Mouse (Mus musculus): Measurements from ENCODE around the gene Ahnak2.

Gene Ahnak2

DNA sequence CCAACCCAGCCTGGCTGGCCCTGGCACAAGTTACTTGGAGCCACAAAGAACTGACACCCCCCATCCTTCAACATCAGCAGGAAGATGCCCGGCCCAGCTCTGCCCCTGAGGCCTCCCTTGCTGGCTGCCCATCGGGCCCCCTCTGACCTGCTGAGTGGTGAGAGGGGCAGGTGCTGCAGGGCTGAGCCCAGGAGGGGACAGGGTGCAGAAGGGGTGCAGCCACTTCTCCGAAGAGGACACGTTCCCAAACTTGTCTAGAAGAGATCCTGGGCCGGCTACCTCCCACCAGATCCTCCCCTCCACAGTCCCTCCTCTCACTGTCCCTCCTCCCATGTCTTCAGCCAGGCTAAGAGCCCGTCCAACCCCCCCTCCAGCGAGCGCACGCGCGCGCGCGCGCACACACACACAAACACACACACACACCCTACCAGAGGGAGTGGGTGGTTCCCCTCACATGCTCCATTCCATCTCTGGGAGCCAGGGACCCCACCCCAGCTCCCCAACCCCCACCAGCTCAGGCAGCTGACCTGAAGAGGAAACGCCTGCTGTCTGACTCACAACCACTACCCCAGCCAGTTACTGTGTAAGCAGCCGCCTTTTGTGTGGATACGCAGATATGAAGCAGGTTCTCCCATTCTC is 6.9 kb downstream of the Ahnak2 start:
- DNase-seq: no peak

DNA sequence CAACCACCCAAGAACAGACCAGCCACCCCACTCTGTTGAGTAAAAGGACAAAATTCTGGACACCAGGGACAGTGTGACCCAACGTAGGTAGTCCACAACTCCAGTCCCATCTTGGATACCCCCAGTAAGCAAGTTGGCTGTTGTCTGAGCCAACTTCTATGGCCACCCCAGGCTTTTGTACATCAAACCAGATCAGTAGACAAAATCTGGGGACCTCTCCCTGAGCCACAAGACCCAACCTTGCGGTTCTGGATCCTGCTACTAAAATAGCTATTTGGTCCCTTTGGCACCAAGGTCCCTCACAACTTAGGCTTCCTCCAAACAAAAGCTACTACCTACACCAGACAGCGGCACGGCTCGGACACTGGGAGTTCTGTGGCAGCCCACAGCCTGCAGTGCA is 7.5 kb downstream of the Ahnak2 start:
- DNase-seq: no peak

DNA sequence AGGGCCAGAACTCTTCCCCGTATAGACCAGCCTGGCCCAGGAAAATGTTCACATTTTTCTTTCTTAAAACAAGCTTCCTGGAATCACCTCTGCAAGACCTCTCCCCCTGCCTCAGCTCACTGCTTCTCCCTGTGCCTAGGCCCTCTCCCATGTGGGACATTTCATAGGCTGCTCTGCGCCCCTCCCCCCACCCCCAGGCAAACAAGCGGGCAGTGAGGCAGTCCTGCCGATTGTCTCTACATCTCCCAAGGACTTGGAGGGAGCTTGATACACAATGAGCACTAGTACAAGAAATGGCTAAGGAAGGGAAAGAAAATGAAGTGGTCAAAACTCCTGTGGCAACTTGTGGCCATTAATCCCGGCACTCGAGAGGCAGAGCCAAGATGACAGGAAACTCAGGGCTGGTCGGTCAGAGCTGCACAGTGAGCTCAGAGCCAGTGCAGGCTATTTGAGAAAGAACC is 8.1 kb downstream of the Ahnak2 start:
- DNase-seq: no peak

DNA sequence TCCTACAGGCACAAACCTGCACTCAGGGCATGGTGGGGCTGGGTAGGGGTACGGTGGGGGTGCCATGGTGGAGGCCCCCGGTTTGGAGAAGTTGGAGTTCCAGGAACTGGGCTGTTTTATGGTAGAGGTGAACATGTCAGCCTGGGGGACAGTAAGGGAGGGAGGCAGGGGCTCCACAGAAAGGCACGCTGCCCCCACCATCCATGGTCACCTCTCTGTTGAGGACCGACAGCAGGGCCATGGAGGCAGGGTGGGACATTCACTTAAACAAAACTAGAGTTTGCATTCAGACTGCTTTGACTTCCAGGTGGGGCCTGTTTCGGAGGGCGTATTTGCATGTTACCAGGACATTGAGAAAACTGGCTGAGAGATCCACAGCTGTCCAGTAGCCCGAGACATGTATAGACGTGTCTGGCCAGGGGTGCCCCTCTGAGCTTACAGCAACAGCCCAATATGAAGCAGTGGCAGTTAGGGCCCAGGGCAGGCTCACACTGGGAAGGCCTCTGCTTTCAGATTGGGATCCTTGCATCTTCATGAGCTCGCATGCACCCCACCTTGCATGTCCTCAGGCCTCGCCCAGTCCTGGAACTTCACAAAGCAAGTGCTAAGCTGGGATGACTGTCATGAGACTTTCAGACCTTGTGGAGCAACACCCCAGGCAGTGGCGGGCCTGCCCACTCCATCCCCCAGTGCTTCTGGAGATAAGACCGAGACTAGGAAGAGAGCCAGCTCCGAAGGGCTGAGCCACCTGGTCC is 8.7 kb downstream of the Ahnak2 start:
- DNase-seq: no peak

DNA sequence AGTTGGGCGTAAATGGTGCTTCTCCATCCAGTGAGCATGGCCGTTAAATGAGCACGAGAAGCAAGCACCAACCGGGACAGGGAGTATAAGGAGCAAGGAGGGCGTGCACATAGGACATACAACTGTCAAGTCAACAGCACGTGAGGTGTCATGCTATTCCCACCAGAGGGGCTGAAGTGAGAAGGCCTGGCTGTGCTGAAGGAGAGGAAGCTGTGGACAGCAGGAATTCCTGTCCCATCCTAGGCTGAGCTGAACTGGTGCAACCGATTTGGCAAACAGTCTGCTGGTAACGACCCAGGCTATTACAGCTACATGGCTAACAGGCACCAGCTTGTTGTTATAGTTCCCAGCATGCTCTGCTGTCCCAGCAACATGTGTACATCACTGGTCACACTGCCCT is 11.4 kb downstream of the Ahnak2 start:
- no peak for DNase-seq

DNA sequence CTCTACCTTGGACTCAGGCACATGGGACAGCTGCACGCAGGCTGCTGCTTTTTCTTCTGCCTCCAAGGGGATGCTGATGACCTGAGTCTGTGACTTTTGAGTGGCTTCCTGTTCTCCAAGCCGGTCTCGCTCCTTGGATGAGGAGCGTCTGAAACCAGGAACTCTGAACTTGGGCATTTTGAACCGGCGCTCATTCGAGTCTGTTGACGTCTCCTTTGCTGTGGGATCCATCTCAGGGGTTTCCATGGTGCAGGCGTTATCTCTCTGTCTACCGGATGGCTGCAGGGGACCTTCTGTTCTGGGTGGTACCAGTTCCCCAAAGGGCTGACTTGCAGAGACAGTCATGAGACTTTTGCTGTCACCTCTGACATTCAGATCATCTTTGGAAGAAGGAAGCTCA is 28.0 kb downstream of the Ahnak2 start:
- no peak for DNase-seq

DNA sequence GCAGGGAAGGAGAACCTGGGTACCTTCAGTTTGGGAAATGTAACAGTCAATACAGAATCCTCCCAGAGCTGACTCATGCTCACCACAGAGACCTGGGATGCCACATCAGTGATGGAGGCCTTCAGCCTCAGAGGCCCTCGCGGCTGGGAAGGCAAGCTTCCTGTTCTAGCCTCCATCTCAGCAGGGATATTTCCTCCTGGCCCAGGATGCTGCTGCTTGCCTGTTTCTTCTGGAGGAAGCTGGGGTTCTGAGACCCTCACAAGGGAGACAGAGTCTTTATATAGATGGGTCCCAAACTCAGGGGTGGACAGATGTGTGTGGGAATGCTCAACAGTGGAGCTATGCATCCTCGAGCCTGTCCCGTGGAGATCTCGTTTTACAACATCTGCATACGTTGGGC is 28.4 kb downstream of the Ahnak2 start:
- no peak for DNase-seq

DNA sequence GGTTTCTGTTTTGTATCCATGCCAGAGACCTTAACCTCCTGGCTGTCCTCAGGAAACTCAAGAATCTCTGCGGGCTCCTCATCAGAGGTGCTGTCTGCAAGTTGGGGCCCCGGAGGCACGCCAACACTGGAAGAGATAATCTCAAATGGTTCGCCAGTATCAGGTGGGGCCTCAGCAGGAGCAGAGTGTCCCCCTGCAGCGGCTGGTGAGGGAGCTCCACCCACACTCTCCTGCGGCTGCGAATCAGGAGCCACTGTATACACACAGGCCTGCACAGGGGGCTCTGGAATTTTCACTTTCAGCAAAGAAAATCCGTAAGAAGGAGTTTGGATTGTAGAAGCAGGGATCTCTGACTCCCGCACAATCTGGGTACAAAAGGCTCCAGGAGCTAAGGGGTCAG is 29.1 kb downstream of the Ahnak2 start:
- DNase-seq: no peak

DNA sequence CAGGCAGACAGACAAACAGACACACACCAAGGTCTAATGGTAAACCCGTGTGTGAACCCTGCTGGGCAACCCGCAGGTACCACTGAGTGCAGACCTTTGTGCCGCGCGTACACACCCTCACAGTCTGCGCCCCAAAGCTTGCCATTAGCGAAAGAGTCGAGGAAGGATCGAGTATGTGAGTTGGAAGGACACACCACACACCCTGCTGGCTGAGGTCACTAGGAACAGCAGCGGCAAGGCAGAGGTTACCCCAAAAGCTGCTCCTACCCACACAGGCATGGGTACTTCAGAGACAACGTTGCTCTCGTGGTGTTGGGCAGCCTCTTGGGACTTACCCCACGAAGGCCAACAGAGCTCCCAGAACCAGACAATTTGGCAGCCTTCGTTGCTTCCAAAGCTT is 30.2 kb downstream of the Ahnak2 start:
- no peak for DNase-seq

DNA sequence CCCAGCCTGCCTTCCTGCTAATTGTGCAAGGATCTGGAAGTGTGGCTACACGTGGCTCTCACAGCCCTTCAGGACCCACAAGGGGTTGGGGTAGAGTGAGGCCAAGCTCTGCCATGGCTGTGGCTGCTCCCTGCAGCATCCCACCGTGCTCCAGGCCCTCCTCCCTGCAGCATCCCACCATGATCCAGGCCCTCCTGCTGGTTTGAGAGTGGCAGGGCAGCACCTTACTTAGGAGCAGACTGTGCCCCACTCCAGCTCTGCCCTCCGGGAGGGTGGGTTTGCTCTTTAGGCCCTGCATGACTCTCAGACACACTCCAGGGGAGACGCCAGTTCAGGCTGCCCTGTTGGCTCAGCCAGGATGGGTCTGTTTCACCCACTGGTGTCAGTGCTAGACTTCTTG is 32.1 kb downstream of the Ahnak2 start:
- DNase-seq: no peak

DNA sequence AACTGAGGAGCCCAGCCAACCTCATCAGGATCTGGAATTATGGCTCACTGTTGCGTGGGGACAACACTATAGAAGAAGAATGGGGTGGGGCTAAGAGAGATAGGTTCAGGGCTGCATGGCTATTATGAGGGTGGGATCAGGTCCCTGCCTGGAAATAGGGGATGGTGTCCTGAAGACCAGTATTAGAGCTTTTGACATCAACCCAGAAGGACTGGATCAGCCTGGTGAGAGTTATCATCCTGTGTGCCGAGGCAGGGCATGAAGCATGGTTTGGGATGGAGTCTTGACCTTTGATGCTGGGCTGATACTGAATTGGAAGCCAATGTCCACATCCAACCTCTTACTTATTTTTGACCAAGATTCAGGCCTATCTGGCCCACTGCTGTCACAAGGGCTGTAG is 32.7 kb downstream of the Ahnak2 start:
- no peak for DNase-seq

DNA sequence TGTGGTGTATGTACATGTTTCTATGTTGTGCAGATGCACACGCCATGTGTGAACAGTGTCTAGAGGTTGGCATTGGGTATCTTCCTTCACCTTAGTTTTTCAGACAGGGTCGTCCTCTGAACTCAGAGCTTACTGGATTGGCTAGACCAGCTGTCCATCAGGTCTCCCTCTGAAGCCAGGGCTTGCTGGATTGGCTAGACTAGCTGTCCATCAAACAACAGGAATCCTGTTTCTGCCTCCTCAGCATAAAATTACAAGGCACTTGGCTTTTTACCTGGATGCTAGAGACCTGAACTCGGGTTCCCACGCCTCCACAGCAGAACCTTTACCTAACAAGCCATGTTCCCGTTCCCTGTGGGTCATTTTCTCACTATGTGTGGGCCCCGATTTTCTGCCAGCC is 33.4 kb downstream of the Ahnak2 start:
- no peak for DNase-seq

DNA sequence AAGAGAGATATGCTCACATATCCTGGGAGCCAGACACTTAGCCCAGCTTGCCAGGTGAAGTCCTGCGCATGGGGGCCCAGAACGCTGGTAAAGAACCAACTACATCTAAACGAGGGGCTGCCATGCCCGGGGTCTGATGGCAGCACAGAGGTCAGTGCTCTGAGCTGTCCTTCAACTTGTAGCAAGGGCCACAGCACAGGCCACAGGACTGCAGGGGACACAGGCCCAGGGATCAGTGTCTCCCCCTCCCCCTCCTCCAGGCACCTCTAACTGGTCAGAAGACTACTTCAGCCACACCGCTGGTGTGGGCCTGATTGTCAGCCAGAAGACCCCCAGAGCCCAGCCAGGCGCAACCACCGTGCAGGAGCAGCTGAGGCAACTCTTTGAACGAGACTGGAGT is 34.3 kb downstream of the Ahnak2 start:
- DNase-seq: no peak

DNA sequence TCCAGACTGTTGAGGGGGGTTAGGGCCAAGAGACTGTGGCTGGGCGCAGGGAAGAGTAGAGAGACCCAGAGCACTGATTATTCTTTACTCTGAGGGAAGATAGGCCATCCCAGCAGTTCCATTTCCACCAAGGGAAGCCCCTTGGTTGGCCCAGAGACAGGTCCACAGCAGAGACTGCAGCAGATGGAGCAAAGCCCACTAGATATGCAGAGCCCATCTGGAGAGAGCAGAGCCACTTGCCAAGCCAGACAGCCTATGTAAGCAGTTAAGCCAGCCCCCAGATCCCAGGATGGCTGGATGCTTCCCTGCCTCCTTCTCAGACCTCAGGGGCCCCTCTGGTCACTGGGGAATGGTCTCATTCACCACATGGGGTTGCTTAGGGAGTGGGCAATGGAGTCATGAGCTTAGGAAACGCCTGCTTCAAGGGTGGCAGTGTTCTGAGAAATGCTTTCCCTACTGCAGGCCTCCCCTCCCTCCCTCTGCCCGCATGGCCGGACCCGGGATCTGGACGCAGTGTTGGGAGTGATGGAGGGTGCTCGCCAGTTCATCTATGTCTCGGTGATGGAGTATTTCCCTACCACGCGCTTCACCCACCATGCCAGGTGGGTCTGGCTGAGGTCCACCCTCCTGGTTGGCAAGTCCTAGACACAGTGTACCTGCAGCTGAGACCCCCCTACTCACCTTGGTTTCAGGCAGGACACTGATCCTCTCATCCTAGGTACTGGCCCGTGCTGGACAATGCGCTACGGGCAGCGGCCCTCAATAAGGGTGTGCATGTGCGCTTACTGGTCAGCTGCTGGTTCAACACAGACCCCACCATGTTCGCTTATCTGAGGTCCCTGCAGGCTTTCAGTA is 35.2 kb downstream of the Ahnak2 start:
- DNase-seq: no peak

DNA sequence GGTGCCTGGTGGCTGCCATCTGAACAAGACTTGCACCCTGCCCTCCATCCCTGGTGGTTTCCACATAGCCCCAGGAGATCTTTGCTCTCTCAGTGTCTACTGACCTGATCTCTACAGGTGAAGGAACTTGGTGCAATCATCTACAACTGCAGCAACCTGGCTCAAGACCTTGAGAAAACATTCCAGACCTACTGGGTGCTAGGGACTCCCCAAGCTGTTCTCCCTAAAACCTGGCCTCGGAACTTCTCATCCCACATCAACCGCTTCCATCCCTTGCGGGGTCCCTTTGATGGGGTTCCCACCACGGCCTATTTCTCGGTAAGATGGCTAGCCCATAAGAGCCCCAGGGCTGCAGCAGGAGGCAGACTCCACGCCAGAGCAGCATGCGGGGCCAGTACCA is 35.9 kb downstream of the Ahnak2 start:
- no peak for DNase-seq

DNA sequence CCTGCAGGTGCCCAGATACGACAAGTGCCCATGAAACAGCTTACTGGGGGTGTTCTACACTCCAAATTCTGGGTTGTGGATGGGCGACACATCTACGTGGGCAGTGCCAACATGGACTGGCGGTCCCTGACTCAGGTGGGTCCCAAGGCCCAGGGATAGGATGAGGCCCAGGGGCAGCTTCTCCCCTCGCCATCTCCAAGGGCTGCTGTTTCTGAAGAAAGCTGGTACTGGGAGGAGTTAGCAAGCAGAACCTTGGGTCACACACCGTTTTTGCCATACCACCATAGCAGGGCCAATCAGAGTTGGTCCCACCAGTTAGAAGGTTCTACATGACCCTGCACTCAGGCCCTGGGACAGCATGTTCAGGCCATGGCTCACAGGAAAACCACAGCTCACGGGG is 37.5 kb downstream of the Ahnak2 start:
- no peak for DNase-seq

DNA sequence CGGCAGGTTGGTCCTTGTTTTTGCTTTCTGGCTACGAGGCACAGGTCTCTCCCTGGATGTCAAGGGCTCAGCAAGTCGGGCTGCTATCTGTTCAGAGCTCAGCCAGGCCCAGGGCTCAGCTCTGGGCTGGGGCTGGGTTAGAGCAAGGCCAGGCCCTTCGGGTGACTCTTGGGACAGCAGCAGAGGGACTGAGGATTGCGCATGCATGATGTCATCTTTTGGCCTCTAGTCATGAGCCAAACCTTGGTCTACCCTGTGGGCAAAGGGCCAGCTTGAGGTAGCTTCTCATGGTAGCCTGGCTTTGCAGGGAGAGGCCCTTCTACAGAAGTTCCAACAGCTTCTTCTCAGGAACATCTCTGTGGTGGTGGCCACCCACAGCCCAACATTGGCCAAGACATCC is 38.3 kb downstream of the Ahnak2 start:
- DNase-seq: no peak

DNA sequence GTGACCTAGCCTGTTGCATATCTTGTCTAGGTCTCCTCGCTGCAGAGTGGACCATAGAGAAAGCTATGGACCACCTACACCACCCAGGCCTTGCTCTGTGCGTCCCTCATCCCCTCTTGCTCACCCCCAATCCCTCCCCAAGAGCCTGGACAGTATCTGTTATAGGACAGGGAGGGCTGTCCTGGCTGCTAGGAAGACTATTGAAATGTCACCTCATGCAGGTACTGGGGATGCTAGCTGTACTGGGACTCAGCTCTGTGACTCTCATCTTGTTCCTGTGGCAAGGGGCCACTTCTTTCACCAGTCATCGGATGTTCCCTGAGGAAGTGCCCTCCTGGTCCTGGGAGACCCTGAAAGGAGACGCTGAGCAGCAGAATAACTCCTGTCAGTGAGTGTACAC is 39.3 kb downstream of the Ahnak2 start:
- DNase-seq: no peak

DNA sequence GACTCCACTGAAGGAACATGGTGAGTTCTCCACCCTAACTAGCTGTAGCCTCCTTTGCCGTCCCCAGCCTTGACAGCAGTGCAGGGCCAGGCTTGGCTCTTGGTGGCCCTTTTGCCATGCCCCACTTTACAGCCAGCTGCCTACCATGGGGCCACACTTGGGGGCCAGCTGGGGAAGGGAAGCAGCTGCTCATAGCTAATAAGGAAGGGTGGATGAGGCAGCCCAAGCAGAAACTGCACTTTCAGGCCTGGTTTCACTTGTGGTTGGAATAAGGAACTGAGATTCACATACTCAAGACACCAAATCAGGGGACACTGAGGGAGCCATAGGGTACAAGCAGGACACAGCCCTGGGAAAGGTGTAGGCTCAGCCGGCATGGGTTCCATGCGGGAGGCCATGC is 40.4 kb downstream of the Ahnak2 start:
- no peak for DNase-seq

DNA sequence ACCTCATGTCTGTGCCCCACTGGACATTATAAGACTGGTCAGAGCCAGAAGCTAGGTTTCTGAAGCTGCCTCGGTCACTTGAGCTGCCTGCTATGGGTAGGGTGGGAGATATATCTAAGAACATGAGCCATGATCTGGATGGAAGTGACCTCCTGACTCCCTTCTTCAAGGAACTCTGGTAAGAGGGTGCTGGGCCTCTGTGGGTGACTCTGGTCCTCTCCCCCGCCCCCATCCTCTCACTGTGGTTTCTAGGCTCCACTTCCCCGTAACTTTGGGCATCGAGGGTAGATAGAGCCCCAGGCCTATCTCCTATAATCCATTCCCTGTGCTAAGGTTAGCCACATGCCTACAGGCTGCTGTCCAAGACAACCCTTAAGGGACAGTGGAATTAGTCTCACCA is 41.0 kb downstream of the Ahnak2 start:
- DNase-seq: no peak

DNA sequence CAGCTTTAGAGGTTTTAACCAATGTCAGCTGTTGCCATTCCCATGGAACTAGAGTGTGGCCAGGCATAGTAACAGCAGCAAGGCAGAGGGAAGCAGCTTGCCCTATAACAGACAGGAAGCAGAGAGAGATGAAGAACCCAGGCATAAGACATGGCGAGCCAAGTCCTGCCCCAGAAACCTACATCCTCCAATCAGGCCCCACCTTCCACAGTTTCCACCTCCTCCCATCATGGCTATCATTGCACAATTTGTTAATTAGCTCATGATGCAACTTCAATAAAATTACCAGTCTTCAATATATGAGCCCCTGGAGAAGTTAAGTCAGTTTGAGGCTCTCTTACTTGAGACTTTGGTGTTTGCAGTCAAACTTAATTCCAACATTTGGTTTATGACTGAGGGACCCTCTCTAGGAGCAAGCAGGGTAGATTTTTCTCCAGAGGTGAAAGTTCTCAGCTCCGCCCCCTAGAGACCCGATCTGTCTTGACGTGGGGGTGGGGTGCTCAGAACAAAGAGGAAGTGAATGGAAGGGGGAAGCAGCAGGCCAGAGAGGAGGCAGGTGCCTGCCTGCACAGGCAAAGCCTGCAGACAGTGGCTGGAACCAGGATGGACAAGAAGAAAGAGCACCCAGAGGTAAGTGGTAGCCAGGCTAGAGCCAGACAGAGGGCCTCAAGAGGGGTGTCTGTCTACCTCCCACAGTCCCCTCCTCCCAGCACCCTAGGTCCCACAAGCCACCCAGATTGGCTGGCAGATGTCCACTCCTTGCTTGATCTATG is 42.1 kb downstream of the Ahnak2 start, which contains the start of gene Pld4:
Pld4 (plus strand) TSS at position 502 of the 773 bp plus-strand sequence.
- DNase-seq: no peak

DNA sequence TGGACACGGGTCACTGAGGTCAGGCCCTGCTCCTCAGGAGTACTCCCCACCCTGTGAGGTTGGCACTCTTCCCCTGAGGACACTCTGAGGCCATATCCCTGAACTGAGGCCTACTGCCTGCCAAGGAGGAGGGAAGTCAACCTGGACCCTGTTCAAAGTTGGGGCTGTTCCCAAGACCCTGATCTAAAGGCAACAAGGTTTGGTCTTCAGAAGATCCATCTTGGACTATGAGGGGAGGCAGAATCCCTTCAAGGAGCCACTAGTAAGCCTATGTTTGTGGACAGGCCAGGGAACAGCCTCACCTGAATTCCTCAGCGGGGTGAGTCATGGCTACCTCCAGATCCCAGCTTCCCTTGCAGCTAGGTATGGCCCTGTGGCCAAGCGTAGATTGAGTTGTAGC is 43.0 kb downstream of the Ahnak2 start:
- no peak for DNase-seq

DNA sequence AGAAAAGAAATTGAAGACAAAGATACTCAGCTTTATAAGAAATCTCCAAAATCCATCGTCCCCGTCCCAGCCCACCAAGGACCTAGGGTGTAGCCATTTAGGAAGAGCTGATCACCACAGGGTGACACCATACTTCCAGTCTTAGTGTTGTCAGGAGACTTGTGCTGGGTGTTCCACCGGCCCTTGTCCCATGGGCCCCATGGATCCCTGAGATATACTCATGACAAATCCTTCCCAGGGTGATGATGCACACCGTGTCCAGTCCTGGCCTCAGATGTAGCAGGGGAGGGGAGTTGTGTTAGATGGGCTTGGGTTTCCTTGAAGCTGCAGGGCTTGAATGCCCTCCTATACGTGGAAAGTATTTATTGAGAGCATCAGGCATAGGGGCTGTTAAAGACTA is 44.6 kb downstream of the Ahnak2 start:
- DNase-seq: no peak
